Mouse (Mus musculus) adrenal gland, adult 8-10 months (tissue): Measurements from ENCODE around the gene Ugt1a8. TPM values are rescaled to one million over a fixed set of nuclear protein-coding genes. Genes with fewer than 3 reads are reported as not detected.
"Not testable (repeated sequence)": the region's sequence is repeated elsewhere in the genome, so short reads cannot be mapped to it uniquely, and the experiment has no call there.

Source experiments
- DNase-seq: peaks from one replicate; pipeline ENCODE4 v3.0.0; 2022
- total RNA-seq, 4 experiments: library from RNA; stranded (reverse); gene quantifications; 2 replicates each; pipeline ENCODE4 v1.2.4; 2022

Ugt1a8 gene
- total RNA-seq, 4 experiments from 2014 or later = not detected

DNA sequence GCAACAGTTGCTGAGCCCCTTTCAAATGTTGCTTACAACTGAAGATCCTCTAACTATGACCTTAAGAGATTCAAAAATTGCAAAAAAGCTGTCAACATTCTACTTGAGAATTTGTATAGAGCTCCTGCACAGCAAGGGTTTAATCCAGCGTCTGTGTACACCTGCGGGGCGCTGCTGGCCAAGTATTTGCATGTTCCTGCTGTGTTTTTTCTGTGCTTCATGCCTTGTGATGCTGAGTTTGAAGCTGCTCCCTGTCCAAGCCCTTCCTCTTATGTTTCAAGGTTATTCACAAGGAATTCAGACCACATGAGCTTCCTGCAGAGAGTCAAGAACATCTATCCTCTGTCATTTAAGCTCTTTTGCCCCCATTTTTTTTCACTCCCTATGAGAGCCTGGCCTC, 104.5 kb downstream of the Ugt1a8 start:
- DNase-seq = no peak

DNA sequence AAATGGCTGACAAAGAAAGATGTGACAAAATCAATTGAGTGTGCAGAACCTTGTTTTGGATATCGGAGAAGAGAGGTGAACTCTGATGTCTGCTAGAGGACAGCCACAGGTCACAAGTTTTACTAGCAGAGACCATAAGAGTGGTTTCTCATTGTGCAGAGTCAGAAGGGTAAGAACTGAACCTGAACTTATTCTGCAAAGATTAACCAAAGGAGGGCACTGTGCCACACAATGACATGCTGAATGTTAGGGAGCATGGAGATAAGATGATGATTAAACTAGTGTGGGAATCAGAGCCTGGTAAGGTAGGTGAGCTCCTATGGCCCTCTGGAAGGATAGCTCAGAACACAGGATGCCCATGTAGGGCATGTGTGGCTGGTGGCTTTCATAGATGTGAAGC, 108.1 kb downstream of the Ugt1a8 start:
- no peak for DNase-seq

DNA sequence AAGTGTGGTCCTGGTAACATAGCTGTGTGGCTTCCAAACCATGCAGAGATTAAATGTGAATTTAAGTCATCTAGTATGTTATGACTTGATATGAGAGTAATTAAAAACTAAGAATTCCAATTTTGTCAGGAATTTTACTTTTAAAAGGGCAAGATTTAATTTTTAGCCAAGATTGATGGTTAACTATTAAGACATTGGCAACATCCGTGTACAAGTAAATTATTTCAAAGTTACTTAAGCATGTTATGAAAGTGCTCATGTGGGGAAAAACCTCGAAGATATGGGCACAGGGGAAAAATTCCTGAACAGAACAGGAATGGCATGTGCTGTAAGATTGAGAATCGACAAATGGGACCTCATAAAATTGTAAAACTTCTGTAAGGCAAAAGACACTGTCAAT, 109.8 kb downstream of the Ugt1a8 start:
- DNase-seq = no peak

DNA sequence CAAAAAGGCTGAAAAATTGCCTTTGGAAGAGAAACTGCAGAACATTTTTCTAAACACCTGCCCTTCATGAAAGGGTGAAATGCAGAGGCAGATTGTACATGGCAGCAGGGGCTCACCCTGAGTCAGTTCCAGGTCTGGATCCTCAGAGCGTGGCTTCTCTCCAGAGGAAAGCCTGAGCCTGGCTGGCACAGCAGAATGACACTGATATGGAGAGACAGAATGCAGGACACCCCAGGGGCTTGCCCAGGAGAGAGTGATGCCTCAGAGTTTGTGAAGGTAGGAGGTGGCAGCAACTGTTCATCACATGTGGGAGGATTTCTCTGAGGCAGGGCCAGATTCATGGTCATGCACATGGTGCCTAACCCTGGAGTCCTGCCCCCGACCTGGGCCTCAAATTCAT, 112.4 kb downstream of the Ugt1a8 start:
- DNase-seq = no peak

DNA sequence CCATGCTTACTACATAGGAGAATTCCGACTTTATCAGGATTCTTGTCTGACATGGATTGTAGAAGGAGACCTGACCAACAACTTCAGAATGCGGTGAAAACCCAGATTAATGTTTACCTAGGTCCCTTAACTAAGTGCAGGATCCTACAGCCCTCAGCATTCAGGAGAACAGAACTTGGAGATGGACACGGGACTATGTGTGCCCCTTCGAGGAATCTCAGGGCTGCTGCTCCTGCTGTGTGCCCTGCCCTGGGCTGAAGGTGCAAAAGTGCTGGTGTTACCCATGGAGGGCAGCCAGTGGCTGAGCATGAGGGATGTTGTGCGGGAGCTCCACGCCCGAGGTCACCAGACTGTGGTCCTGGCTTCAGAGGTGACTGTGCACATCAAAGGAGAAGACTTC, 112.8 kb downstream of the Ugt1a8 start, which contains the start of gene Ugt1a2:
Gene Ugt1a2, plus strand, starts transcription at position 146 of the 400 bp plus-strand sequence.
- DNase-seq = no peak

DNA sequence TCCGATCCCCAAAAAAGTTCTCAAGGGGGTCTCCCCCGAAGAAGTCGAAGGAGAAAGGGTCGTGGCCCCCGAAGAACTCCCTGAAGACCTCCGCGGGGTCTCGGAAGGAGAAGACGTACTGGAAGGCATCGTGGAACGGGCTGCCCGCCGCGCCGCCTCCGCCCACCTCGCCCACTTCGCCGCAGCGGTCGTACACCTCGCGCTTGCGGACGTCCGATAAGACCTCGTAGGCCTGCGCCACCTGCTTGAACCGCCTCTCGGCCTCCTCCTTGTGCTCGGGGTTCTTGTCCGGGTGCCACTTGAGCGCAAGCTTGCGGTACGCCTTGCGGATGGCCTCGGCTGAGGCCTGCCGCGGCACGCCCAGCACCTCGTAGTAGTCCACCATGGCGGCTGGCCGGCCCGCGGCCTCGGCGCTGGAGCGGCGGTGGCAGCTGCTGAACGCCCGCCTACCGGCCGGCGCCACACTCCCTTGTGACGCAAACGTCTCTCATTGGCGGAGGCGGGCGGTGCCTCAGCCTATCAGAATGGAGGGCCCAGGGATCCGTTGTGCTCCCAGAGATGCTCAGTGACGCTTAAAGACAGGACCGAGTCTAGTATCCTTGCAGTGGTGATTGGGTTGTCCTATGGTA, 117.8 kb downstream of the Ugt1a8 start, which contains the start of gene Dnajb3:
Gene Dnajb3, minus strand, starts transcription at position 489 of the 629 bp plus-strand sequence.
- DNase-seq = peak; percentile 60

DNA sequence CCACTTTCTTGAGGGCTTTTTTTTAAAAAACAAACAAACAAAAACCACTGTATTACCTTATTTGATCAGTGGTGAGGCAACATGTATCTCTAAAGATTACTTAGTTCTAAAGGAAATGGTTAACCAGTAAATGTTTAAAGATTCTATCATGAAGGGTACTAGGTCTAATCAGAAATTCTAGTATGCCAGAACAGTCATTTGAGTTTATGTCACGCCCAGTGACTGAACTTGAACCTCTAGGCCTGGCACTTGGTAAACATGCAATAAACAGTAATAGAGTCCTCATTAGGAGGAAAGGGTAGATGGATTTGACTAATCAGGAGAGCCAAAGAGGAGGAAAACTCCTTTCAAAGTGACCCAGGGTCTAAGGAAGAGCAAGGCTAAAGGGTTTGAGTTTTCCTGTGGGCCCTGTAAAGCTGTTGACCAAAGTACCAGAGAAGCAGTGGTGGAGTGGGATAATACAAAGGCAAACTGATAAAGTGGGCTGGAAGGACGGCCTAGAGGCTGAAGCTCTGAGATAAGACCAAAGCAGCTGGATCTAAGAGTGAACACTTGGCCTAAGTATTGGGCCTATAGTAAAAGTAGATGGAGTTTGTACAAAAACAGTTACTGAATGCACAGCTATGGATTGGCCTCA, 119.3 kb downstream of the Ugt1a8 start:
- DNase-seq = no peak

DNA sequence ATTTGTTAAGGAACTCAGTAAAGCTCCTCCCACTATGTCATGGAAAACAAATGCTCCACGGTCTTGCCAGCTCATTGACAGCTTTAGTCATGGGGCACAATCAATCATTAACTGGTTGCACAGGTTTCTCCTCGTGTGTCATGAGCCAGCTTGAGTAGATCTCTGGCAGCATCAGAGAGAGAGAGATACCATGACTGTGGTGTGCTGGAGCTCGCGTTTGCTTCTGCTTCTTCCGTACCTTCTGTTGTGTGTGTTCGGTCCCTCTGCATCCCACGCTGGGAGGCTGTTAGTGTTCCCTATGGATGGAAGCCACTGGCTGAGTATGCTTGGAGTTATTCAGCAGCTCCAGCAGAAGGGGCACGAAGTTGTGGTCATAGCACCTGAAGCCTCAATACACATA, 124.2 kb downstream of the Ugt1a8 start, which contains the start of gene Ugt1a1:
Gene Ugt1a1, plus strand, starts transcription at position 148 of the 400 bp plus-strand sequence.
- no peak for DNase-seq

DNA sequence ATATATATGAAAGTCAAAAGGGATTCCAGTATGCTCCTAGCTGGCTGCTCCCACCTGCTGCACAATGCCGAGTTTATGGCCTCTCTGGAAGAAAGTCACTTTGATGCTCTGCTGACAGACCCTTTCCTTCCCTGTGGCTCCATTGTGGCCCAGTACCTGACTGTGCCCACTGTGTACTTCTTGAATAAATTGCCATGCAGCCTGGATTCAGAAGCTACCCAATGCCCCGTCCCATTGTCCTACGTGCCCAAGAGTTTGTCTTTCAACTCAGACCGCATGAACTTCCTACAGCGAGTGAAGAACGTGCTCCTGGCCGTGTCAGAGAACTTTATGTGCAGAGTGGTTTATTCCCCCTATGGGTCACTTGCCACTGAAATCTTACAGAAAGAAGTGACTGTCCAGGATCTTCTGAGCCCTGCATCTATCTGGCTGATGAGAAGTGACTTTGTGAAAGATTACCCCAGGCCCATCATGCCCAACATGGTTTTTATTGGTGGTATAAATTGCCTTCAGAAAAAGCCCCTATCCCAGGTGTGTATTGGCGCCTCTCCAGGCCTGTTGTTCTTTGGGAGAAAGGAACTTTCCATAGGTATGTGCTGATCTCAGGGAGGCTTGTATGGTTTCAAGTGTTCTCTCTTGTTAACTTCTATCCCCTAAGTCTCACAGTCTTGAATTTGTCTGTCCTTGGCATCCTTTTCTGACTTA, 124.9 kb downstream of the Ugt1a8 start:
- DNase-seq = no peak

DNA sequence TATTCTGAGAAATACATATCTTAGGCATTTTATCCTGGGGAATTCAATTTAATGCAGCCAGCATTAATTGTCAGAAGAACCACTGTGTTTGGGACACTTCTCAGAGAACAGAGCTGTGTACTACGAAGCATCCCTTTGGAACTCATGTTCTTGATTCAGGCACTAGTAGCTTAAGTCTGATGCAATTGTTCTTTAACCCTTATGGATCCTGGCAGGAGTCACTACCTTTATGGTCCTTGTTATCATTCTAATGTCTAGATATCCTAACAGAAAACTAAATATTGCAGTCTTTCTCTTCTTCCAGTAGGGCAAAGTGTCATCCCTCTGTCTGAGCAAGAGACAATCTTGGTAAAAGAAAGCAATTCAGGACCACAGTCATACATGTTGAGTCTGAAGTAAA, 125.4 kb downstream of the Ugt1a8 start:
- DNase-seq = no peak

DNA sequence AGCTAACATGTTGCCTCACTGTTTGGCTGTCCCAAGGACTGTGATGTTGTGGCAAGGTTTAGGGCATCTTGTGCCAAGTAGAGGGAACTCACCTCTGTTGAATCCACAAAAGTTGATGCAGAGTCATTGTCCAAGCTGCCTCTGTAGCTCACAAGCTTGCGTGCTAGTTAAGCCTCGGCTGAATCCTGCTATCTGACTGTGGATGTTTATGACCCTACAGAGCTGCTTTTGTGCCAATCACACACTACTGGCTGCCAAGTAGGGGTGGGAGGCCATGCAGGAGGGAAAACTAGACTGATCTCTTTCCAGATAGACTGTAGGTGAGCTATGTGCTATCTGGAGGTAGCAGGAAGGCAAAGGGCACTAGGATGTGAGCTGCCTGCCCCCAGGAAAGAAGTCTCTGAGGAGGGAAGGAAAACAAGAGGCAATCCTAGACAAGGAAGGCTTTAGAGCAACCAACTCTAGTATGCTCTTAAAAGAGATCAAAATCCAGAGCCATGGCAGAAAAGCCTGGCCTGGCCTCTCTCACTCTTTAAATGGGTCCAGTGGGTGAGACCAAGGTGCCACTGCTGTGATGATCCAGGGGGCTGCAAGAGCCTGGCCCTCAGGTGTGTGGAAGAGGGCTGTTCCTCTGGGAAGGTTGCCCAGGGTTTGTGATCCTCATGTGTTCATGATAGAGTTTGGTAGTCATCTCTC, 126.3 kb downstream of the Ugt1a8 start:
- no peak for DNase-seq

DNA sequence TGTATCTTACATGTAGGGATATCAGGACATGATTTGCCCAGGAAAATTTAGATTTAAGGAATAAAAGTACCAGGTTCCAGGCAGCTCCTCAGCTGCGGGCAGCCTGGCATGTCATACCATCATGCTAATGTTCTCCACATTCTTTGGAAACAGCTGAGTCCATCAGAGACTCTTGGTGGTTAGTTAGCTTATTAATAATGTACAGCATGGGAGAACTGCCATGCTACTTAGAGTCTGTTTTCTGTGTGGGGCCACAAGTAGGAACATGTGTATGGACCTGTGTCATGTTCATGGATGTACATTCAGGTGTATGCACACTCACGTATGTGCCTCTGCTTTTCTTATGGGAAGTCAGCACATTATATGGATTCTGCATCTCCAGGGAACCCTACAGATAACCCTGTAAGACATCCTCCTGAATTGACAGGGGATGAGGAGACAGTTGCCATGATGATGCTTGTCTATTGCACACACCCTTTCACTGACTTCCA, 126.9 kb downstream of the Ugt1a8 start:
- DNase-seq = no peak

DNA sequence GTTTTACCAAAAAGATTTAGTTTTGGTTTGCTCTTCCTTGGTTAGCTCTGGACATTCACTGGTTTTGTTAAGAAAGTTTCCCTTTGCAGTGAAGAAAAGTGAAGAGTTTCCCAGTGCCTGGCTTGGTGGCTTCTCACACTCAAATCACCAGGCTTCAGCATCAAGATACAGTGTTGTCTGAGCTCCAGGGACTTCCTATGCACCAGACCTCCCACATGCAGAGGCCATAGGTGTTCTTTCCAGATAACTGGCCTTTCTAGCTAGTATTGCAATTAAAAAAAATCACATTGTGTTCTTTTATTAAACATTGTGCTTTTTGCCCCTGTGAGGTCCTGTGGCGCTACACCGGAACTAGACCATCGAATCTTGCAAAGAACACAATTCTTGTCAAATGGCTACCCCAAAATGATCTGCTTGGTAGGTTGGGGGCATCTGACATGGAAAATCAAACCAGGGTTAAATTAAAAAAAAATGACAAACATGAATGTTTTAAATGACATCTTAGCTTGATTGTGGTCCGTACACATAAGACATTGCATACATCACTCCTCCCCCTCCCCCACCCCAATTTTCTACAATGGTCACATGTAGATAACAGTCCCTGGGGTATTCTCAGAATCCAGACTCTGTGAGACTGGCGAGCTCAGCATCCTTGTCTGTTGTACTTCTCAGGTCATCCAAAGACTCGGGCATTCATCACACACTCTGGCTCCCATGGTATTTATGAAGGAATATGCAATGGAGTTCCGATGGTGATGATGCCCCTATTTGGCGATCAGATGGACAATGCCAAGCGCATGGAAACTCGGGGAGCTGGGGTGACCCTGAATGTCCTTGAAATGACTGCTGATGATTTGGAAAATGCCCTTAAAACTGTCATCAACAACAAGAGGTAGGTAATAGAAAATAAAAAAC, 128.1 kb downstream of the Ugt1a8 start:
- no peak for DNase-seq

DNA sequence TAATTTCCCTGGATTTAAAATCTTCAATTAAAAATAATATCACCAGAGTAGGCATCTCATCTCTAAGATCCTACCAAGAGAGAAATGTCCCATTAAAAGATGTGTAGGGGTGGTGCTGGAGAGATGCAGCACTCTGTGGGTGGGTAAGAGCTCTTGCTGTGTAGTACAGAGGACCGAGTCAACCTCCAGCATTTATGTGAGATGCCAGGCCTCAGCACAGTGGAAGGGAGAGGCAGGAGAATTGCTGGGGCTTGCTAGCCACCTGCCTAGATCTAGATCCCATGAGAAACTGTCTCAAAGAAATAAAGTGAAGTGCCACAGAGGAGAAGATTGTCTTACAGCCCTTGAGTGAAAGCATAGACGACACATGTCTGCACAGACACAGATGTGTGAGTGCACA, 128.9 kb downstream of the Ugt1a8 start:
- no peak for DNase-seq

DNA sequence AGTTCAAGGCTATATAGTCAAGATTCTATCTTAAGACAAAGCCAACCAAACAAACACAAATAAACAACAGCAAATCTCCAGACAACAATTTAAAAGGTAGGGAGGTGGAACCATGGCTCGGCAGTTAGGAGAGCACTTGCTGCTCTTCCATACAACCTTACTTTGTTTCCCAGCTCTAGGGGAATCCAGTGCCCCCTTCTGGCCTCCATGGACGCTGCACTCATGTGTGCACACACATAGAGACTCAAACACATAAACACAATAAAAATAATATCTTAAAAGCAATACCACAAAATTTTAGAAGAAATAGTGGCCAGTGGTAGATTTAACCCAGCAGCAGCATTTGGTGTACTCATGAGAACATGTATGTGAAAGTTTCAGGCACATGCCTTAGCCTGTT, 129.5 kb downstream of the Ugt1a8 start:
- DNase-seq = no peak

DNA sequence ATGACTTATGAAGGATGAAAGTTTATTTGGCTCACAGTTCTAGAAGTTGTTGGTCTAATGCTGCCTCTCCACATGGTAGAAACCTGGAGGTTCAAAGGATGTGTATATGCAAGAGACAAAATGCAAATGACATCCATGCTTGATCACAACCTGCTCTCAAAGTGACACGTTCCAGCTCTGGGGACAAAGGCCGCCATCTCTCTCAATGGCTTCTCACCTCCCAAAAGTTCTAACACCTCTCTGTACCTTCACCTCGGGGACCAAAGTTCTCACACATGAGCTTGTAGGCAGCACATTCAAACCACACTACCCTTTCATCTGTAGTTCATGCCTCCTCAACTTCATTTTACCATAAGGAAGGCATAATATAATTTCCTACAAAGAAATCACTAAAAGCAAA, 130.0 kb downstream of the Ugt1a8 start:
- DNase-seq = no peak

DNA sequence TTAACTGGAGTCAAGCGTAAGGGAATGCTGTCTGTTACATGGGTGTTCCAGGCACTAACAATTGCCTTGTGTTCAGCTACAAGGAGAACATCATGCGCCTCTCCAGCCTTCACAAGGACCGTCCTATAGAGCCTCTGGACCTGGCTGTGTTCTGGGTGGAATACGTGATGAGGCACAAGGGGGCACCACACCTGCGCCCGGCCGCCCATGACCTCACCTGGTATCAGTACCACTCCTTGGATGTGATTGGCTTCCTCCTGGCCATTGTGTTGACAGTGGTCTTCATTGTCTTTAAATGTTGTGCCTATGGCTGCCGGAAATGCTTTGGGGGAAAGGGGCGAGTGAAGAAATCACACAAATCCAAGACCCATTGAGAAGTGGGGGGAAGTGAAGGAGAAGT, 130.4 kb downstream of the Ugt1a8 start:
- DNase-seq = no peak

DNA sequence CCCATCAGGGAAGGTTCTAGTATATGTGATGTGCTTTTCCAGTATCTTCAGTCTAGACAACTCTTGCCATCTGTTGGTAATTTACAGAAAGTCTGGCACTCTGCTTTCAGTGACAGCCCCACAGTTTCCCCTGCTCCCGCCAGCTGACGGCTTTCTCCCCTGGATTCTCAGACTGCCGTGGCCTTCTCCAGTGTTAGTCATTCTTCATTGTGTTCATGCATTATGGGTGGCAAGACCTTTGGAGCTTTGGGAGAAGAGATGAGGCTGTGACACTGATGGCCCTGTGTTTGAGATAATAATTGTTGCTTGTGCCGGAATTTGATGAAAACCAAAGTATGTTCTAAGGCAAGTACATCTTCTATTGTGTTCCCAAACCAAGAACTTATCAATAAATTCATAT, 131.0 kb downstream of the Ugt1a8 start:
- DNase-seq = no peak

DNA sequence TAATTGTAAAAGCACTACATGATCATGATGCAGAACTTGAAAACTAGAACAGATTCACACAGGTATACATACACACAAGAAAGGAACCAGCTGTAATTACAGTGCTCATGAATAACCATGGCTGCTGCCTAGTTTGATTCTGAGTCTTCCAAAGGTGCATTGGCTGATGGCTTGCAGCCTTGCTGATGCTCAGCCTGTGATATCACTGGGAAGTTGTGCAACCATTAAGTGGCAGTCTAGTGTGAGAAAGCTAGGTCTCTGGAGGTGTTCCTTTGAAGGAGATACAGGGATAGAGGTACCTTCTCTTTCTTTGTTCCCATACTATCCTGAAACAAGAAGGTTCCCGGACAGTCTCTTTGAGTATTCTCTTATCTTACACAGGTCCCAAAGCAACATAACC, 131.4 kb downstream of the Ugt1a8 start:
- no peak for DNase-seq

DNA sequence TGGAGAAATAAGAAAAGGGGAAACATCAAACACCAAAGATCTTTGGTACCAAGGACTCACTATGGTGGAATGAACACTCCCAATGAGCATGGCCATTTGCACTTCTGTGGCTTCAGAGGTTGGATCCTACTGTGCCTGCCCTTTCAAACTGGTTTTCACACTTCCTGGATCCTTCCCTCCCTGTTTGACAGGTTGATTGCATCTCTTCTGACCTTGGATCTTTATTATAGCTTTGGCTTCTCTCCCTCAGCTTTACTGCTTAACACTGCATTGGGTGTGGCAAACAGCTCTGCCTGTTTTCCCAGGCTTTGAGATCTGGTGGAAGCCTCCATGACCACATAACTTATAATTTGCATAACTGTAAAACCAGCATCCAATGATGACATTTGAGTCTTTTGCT, 132.7 kb downstream of the Ugt1a8 start:
- no peak for DNase-seq

DNA sequence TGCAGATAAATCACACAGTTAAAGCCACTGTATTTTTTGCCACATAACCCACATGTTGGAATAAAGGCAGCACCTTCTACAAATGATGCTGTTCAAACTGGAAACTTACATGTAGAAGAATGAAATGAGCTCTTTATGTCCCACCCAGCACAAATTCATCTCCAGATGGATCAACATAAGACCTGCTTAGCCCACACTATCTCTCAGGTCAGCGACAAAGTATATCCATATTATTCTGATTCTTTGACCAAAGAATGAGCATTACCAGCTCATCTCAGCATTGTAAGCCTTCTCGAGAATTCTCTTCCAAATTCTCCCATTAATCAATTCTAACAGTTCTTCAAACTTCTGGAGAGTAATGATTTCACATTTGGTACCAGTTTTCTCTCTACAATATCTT, 134.6 kb downstream of the Ugt1a8 start:
- DNase-seq = no peak

DNA sequence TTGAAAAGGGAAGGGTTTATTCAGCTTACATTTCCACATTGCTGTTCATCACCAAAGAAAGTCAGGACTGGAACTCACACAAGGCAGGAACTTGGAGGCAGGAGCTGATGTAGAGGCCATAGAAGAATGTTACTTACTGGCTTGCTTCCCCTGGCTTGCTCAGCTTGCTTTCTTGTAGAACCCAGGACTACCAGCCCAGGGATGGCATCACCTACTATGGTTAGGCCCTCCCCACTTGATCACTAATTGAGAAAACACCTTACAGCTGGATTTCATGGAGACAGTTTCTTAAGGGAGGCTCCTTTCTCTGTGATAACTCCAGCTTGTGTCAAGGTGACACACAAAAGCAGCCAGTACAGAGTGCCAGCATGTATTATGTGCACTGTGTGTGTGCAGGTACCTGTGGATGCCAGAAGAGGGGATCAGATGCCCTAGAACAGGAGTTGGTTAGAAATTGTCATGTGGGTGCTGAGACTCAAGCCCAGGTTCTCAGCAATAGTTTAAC, 135.4 kb downstream of the Ugt1a8 start:
- DNase-seq = not testable (repeated sequence)
